Mouse (Mus musculus) adrenal gland, adult (tissue): ENCODE measurements at regions not wholly inside any gene's neighbourhood (a gene's known extent, or its start where the extent isn't known, plus 50 kb on each side); places are given as distances from the start of the nearest gene placed in this dataset.

Experiments used
- DNase-seq, 2 experiments: peaks; one replicate each; pipeline ENCODE4 v3.0.0; 2022 to 2023; ENCODE audit warnings: low spot score in 1 of 2; ENCODE audit not compliant: inconsistent age in 2 of 2

DNA sequence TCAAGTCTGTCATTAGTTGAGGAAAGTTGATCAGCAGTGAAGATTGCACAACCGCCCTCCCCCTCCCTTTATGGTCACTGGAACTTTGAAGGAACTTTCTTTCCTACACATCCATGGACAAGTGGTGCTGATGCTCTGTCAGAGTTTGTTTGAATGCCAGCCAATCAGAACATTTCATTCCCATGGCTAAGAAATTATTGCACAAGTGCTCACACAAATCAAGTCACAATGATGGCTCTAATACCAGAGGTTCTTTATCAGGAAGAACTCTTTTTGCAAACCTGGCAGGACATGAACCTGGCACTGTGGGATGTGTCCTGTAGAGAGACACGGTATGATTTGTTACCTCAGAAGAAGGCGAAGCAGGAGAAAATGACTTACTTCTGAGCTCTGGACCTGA lies 54.3 kb upstream of the Spry2 start:
- peak; percentile 52 to 76 for DNase-seq

- DNase-seq: peak in 1 of 2 experiments; percentile 16
These were observed 58.5 kb upstream of the Spry2 start for GRCm38 (mm10) chr14:105955082-105955481.

- peak in 1 of 2 experiments; percentile 16 for DNase-seq
These were observed 60.2 kb upstream of the Spry2 start for GRCm38 (mm10) chr14:105956796-105957195.

DNA sequence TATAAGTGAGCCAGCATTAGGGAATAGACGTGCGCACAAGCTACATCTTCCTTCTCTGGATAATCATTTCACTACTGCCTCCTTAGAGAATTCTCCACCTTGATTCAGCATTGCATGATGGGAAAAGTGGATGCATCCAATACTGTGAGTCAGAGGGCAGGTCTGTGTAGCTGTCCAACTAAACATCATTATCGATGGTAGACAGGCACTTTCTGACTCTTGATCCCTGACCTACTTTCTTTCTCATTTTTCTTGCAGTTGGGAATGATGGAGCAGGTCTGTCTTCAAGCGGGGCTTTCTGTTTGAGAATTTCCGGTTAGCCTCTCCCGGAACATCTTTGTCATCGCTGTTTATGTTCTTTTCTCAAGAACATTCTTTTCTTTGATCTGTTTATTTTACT lies 61.4 kb upstream of the Spry2 start:
- DNase-seq: peak in 1 of 2 experiments; percentile 31

- peak in 1 of 2 experiments; percentile 52 for DNase-seq
These were observed 83.1 kb upstream of the Spry2 start for GRCm38 (mm10) chr14:105979544-105980323.

GRCm38 (mm10) chr14:105980324-105980680 lies 83.7 kb upstream of the Spry2 start:
- DNase-seq: no peak

GRCm38 (mm10) chr14:105987341-105987882 lies 90.8 kb upstream of the Spry2 start:
- peak in 1 of 2 experiments; percentile 13 for DNase-seq

- peak in 1 of 2 experiments; percentile 12 for DNase-seq
These were observed 92.1 kb upstream of the Spry2 start for GRCm38 (mm10) chr14:105988738-105989137.

- DNase-seq: no peak
These were observed 96.5 kb upstream of the Spry2 start for GRCm38 (mm10) chr14:105993124-105993523.

GRCm38 (mm10) chr14:105999801-106000200 lies 103.2 kb upstream of the Spry2 start:
- peak; percentile 53 to 82 for DNase-seq

GRCm38 (mm10) chr14:106007769-106008168 lies 98.2 kb upstream of the Trim52 start:
- no peak for DNase-seq

DNA sequence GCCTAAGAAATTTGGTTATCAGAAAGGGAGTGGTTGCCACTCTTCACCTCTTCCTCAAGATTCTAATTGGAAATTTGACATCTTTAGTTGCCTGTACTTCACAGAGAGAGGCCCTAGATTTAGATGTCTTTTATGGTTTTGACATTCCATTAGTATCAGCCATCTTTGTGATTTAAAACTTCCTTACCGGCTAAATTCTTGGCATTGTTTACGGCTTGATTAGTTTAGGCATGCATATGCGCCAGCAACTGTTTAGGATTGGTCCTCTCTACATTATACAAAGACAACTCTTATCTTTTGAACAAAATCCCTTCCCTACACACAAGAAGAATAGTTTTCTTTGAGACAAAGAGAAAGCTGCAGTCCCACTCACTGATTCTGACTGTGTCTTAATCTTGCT lies 97.0 kb upstream of the Trim52 start:
- DNase-seq: no peak

GRCm38 (mm10) chr14:106010961-106011360 lies 95.0 kb upstream of the Trim52 start:
- peak; percentile 38 to 68 for DNase-seq

DNA sequence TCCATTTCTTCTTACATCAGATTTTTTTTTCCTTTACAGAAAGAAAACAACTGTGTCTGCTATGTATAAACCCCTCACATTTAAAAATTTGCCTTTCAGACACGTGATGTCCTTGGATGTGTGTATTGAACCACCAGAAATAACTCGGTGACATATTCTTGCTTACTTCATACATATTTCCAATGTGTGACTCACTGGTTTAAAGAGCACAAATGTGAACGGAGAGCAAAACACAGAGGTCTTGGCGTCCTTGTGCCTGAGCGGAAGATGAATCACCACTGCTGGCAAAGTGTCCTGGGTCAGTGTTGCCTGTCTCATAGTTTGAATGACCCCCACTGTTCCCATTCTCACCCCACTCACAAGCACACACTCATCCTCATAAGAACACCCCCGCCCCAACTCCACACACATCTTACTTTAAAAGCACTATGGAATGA lies 94.0 kb upstream of the Trim52 start:
- peak; percentile 91 to 96 for DNase-seq

DNA sequence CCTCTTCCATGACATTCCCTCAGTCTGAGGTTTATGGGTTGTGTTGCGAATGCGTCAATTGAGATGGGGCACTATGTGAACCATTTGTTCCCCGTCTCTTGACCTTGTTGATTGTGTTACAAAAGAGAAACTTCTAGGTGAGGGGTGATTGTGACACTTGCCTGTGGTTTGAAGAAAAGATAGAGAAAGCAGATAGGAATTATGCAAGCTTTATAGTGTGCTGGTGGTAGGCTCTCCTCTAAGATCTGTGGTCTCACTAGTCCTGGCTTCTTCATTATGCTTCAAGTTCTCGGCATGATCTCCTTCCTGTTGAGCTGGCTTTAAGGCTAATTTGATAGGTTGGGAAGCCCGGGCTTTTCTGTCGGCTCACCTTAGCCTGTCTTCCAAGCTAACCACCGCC lies 83.2 kb upstream of the Trim52 start:
- no peak for DNase-seq

DNA sequence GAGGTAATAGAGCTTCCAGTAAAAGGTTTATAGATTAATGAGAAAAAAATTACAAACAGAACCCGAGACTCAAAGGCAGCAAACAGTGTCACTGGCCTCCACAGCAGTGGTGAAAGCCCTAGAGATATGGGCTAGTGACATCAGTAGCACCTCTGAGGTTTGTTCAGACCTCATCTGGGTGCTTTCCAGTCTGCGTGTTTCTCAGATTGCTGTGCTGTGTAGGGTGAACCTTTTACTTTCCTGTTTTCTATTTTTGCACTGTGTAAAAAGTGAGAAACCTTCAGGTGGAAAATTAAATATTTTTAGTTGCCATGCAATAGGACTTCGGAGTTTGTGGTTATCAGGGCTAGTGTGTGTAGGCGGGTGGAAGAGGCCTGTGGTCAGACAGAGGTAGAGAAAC lies 79.2 kb upstream of the Trim52 start:
- DNase-seq: no peak

DNA sequence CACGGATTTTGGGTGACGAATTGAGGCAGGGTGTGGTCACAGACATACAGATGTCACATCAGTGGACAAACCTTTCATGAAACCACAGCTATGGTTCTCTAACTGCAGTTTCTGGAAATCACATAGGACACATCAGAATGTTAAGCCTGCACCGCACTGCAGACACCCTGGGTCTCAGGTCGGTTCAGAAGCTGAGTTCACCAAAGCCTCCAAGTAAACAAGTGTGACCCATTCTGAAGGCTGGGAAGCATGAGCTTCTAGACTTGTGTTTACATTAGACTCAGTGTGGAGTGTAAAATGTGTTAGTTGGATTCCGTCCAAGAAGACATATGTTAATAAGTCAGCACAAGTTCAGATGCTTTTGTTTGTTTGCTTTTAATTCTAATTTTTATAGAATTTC lies 78.3 kb upstream of the Trim52 start:
- DNase-seq: no peak

DNA sequence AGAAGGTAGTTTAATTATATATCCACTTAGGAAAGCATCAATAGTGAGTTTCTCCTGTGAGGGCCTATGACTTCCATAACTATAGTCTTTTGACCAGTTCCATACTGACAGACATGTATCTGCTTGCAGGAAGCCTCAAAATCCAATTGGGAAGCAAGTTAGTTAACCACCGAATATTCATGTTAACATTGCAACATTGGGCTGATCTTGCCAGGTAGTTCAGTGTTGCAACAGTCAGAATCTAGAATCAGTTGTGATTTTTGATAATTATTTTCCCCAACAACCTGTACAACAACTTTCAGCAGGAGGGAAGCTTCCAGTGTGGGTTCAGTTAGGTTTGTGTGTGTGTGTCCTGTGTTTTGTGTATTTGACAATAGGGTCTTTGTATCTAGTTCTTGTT lies 74.9 kb upstream of the Trim52 start:
- DNase-seq: no peak

GRCm38 (mm10) chr14:106033793-106034192 lies 72.2 kb upstream of the Trim52 start:
- DNase-seq: no peak

- no peak for DNase-seq
These were observed 70.9 kb upstream of the Trim52 start for GRCm38 (mm10) chr14:106034933-106035665.

DNA sequence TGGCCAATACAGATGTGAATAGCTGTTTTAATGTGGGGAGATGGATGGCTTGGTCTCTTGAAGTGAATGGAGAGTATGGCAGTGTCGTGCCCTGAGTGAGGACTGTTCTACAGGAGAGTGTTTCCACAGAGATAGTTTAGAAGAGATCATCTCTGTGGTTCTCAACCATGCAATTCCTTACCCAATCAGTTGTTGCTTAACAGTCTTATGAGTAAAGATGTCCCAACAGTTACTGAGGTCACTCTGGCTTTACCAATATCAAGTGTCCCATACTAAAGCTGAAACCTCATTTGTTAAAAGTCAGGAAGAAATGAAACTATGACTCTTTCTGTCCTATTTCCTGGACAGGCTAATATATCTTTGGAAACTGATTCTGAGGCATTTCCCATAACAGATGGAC lies 61.7 kb upstream of the Trim52 start:
- DNase-seq: no peak

DNA sequence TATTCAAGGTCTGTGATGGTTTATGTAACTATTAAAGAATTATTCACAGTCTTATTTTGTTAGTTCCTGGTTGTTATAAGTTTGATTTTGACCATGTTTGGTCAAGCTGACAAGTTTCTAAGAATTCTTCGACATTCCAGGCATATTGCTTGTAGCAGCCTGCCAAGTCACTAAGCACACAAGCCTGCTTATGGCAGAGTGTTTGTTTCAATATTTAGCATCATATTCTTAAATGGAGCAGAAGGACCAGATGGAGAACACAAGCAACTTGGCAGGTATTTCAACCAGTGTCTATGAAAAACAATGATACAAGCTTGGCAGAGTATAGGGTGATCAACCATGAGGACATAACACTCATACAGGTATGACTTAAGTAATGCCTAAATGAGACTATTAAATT lies 55.8 kb upstream of the Trim52 start:
- no peak for DNase-seq
